Mouse (Mus musculus): ENCODE measurements around the gene Slc32a1.
A peak's percentile ranks its signal among the peaks of the same experiment; 100 is the strongest.

Slc32a1 gene

GRCm38 (mm10) chr2:158612671-158613250 is 2.2 kb downstream of the Slc32a1 start:
- DNase-seq (ENCODE audit: low spot score in 2 of 2) = no peak

- DNase-seq (ENCODE audit: low spot score in 2 of 2) = no peak
Measured at GRCm38 (mm10) chr2:158613541-158614417, 3.2 kb downstream of the Slc32a1 start.

- DNase-seq (ENCODE audit: low spot score in 2 of 2) = no peak
Measured at GRCm38 (mm10) chr2:158614418-158614955, 3.9 kb downstream of the Slc32a1 start.

GRCm38 (mm10) chr2:158615161-158615680 is 4.7 kb downstream of the Slc32a1 start:
- no peak for DNase-seq (ENCODE audit: low spot score in 2 of 2)

GRCm38 (mm10) chr2:158615702-158616101 is 5.1 kb downstream of the Slc32a1 start:
- DNase-seq (ENCODE audit: low spot score in 2 of 2) = no peak

- no peak for DNase-seq (ENCODE audit: low spot score in 2 of 2)
Measured at GRCm38 (mm10) chr2:158616296-158616695, 5.7 kb downstream of the Slc32a1 start.

DNA sequence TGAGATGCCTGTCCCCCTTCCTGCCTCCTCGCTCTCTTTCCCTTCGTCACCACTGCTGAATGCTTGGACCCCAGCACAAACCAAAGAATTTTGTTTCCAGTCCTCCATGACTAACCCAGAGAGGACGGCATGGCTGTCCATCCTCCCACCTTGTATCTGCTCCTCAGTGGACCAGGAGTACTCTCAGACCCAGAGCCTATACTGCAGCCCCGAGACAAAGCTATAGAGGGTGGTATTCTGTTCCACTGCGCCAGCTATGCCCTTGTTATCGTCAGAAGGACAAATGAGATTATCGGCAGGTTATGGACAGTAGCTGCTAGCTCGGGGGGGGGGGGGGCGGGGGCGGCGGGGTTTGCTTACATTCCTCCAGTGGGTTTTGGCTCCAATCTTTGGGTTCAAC is 6.2 kb downstream of the Slc32a1 start:
- DNase-seq (ENCODE audit: low spot score in 2 of 2) = no peak

GRCm38 (mm10) chr2:158624718-158625222 is 14.2 kb downstream of the Slc32a1 start, which contains the start of gene Actr5:
Gene Actr5 (plus strand): TSS chr2:158624888.
- peak; percentile 85 to 91 for DNase-seq (ENCODE audit: low spot score in 2 of 2)

- no peak for DNase-seq (ENCODE audit: low spot score in 2 of 2)
Measured at GRCm38 (mm10) chr2:158625231-158625630, 14.7 kb downstream of the Slc32a1 start.

GRCm38 (mm10) chr2:158625697-158626096 is 15.1 kb downstream of the Slc32a1 start:
- no peak for DNase-seq (ENCODE audit: low spot score in 2 of 2)

DNA sequence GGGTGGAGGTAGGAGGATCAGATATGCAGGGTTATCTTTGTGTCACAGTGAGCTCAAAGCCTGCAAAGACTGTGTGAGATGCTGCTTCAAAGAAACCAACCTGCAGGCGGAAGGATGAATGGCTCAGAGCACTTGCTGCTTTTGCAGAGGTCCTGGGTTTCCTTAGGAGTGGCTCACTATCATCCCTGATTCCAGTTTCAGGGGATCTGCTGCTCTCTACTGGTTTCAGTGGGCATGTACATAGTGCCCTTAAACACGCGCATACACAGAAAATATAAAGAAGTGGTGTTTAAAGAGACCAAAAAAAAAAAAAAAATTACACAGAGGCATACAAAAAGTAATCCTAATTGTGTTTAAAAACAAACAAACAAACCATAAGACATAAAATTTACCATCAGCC is 18.3 kb downstream of the Slc32a1 start:
- no peak for DNase-seq (ENCODE audit: low spot score in 2 of 2)

- no peak for DNase-seq (ENCODE audit: low spot score in 2 of 2)
Measured at GRCm38 (mm10) chr2:158629414-158629813, 18.8 kb downstream of the Slc32a1 start.

- no peak for DNase-seq (ENCODE audit: low spot score in 2 of 2)
Measured at GRCm38 (mm10) chr2:158631873-158632272, 21.3 kb downstream of the Slc32a1 start.

GRCm38 (mm10) chr2:158641869-158642268 is 31.3 kb downstream of the Slc32a1 start:
- peak; percentile 12 to 25 for DNase-seq (ENCODE audit: low spot score in 2 of 2)

DNA sequence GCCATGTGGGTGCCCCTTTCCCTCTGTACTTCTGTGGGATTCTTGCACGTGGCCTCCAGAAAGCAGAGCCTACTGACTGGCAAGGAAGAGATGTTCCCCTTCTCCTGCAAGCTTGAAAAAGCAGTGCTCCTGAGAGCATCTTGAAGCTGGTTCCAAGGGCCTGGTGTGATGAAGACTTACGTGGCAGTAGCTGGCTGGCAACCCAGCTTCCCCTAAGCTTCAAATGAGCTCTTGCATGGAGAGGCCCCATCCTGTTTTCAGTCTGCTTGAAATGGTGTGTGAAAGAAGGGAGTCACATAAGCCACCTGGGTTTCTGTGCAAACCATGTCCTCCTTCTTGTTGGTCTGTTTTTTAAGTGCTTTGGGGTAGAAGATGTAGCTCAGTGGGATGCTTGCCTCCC is 32.0 kb downstream of the Slc32a1 start:
- DNase-seq (ENCODE audit: low spot score in 2 of 2) = no peak

- DNase-seq (ENCODE audit: low spot score in 2 of 2) = no peak
Measured at GRCm38 (mm10) chr2:158643791-158644190, 33.2 kb downstream of the Slc32a1 start.

GRCm38 (mm10) chr2:158651159-158651908 is 40.8 kb downstream of the Slc32a1 start:
- DNase-seq (ENCODE audit: low spot score in 2 of 2) = no peak

GRCm38 (mm10) chr2:158652985-158653384 is 42.4 kb downstream of the Slc32a1 start:
- DNase-seq (ENCODE audit: low spot score in 2 of 2) = peak; percentile 21 to 52

- DNase-seq (ENCODE audit: low spot score in 2 of 2) = no peak
Measured at GRCm38 (mm10) chr2:158654717-158655116, 44.1 kb downstream of the Slc32a1 start.

GRCm38 (mm10) chr2:158655806-158656205 is 45.2 kb downstream of the Slc32a1 start:
- no peak for DNase-seq (ENCODE audit: low spot score in 2 of 2)

DNA sequence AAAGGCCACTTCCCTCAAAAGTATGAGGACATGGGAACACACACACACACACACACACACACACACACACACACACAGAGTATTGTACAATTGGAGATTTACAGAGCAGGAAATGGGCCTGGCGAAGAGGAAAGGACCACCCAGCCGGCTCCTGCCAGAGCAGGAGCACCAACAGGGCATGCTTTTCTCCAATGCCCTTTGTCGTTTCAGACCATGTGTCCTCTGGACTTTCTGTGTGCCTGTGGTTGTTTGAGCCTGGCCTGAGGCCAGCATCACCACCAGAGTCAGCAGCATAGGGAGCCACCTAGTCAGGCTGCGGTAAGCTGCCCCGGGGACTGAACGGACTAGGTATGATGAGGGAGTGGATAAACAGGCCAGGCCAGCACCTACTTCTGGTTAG is 48.3 kb downstream of the Slc32a1 start:
- no peak for DNase-seq (ENCODE audit: low spot score in 2 of 2)

DNA sequence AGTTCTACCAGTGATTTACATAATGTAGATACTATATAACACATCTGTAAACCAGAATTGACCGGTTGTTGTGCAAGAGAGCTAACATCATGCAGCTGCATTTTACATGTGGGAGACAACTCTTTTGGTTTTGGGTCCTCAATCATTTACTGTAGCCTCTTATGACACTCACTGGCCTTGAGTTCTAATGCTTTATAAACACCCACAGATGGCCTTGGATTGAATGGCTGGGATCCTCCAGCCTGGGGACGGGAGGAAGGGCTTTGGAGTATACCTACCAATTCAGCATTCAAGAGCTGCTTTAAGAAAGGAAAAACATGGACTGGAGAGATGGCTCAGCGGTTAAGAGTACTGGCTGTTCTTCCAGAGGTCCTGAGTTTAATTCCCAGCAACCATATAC is 48.8 kb downstream of the Slc32a1 start:
- no peak for DNase-seq (ENCODE audit: low spot score in 2 of 2)
